Comparison of ENCODE assay signal across 11 mouse cellular contexts in the genomic region with DNA sequence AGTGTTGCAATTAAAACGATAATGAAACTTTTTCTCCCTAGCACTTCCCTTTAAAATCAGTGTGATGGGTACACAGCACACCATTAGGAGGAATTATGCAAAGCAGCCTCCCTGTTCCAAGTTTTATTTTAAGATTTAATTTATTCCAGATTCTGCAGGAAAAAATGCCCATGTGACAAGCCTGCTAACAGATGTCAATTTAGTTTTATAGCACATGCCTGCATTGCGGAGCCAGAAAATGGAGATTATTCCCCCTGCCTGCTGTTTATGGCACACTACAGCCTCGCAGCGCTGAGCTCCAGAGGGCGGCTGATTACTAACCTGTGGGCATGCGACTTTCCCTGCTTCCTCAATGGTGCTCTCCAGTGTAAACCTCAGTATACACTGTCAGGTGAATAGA.
DNase-seq lines count a peak whose midpoint lies in the region; ATAC-seq lines count a peak whose summit lies in the region.
"Had no signal": no experiment of that assay in that cellular context is flagged by ENCODE, and none has a peak within 500 bp of the region (broad histone marks: within the 10 kb centered on the region; RNA-seq: fewer than 3 reads in every experiment).

No protein-coding gene starts in this region.

- no peak overlapping the region for H3K4me2 ChIP-seq in neural tube, embryonic 12.5 days (replicated peaks)
- H3K4me2 ChIP-seq in hindbrain, embryonic 16.5 days (ENCODE audit: low read length), result no peak overlapping the region
- no peak overlapping the region for H3K4me2 ChIP-seq in limb, embryonic 11.5 days (ENCODE audit: low read depth, severe bottlenecking)

- WGBS in neural tube, embryonic 12.5 days, result 37% methylated on average over 6 of the region's 6 CpGs
- WGBS in hindbrain, embryonic 16.5 days, result 47% methylated on average over 6 of the region's 6 CpGs
- WGBS in limb, embryonic 11.5 days, result 17% methylated on average over 6 of the region's 6 CpGs

- no peak overlapping the region for H3K9ac ChIP-seq in neural tube, embryonic 12.5 days
- H3K9ac ChIP-seq in hindbrain, embryonic 16.5 days (ENCODE audit: low read depth, low read length), result no peak overlapping the region
- no peak overlapping the region for H3K9ac ChIP-seq in limb, embryonic 11.5 days (ENCODE audit: low read length)

- H3K27ac ChIP-seq in neural tube, embryonic 12.5 days, result no peak overlapping the region
- H3K27ac ChIP-seq in hindbrain, embryonic 16.5 days (ENCODE audit: low read depth, low read length), result no peak overlapping the region
- no peak overlapping the region for H3K27ac ChIP-seq in limb, embryonic 11.5 days (replicated peaks; ENCODE audit: low read depth, low read length)
- H3K27ac ChIP-seq: heart, embryonic 10.5 days had no signal

- no peak overlapping the region for H3K4me3 ChIP-seq in neural tube, embryonic 12.5 days
- H3K4me3 ChIP-seq in hindbrain, embryonic 16.5 days (ENCODE audit: low read length), result no peak overlapping the region
- no peak overlapping the region for H3K4me3 ChIP-seq in limb, embryonic 11.5 days (ENCODE audit: low read depth, low read length)
- H3K4me3 ChIP-seq: heart, embryonic 10.5 days had no signal

- no peaks in the 10 kb centered on the region for H3K27me3 ChIP-seq in neural tube, embryonic 12.5 days (replicated peaks)
- H3K27me3 ChIP-seq in hindbrain, embryonic 16.5 days (replicated peaks; ENCODE audit: control insufficient read depth, insufficient read depth, low read length), result no peaks in the 10 kb centered on the region
- no peaks in the 10 kb centered on the region for H3K27me3 ChIP-seq in limb, embryonic 11.5 days (ENCODE audit: control insufficient read depth, insufficient read depth, low read length)

- intact Hi-C loops in gastrocnemius, postnatal 36 days (cut with DNase I), result no loop called here

- H3K9me3 ChIP-seq in neural tube, embryonic 12.5 days, result no peaks in the 10 kb centered on the region
- no peaks in the 10 kb centered on the region for H3K9me3 ChIP-seq in hindbrain, embryonic 16.5 days (ENCODE audit: control insufficient read depth, low read length)
- H3K9me3 ChIP-seq in limb, embryonic 11.5 days (ENCODE audit: control insufficient read depth, low read length), result no peaks in the 10 kb centered on the region
- H3K9me3 ChIP-seq: heart, embryonic 10.5 days had no signal

- H3K36me3 ChIP-seq in neural tube, embryonic 12.5 days, result no peaks in the 10 kb centered on the region
- H3K36me3 ChIP-seq in hindbrain, embryonic 16.5 days (ENCODE audit: control insufficient read depth, insufficient read depth, low read length), result no peaks in the 10 kb centered on the region
- H3K36me3 ChIP-seq in limb, embryonic 11.5 days (ENCODE audit: control insufficient read depth, insufficient read depth, low read length), result no peaks in the 10 kb centered on the region
- H3K36me3 ChIP-seq: heart, embryonic 10.5 days had no signal

- no peak for DNase-seq in neural tube, embryonic 10.5 days (ENCODE audit: extremely low spot score, low spot score)
- peak; percentile 68 for DNase-seq in limb, embryonic 11.5 days (ENCODE audit: low spot score)
- peak; percentile 86 for DNase-seq in telencephalon, adult 2 months (ENCODE audit: low read depth, low spot score)
- DNase-seq in gastrocnemius, postnatal 36 days, result no peak
- no peak for DNase-seq in adrenal gland, postnatal 14 days
- DNase-seq: cerebellum, adult 11 months had no signal

- ATAC-seq in neural tube, embryonic 12.5 days (ENCODE audit: low FRiP score, low read depth), result peak; percentile 53; the same call in 1 of the 2 replicates
- peak; percentile 80 for ATAC-seq in hindbrain, embryonic 16.5 days
- ATAC-seq in limb, embryonic 11.5 days (ENCODE audit: insufficient number of reproducible peaks, low FRiP score, low TSS enrichment, low read depth), result peak; percentile 60; the same call in 1 of the 2 replicates
- ATAC-seq: activated CD4-positive, CD25-positive, alpha-beta regulatory T cell, adult 4 months; intestine, embryonic 16.5 days had no signal

- H3K4me1 ChIP-seq in neural tube, embryonic 12.5 days, result no peaks in the 10 kb centered on the region
- no peaks in the 10 kb centered on the region for H3K4me1 ChIP-seq in hindbrain, embryonic 16.5 days (ENCODE audit: control insufficient read depth, insufficient read depth, low read depth, low read length)
- peaks cover 12% of the 10 kb centered on the region for H3K4me1 ChIP-seq in limb, embryonic 11.5 days (ENCODE audit: control insufficient read depth, insufficient read depth, low read length)

Comparison
In these comparisons a context has a peak if more than half of its experiments do, and no peak if none do; other contexts are left out.
1. DNase-seq: peak in limb, embryonic 11.5 days (single experiment) and telencephalon, adult 2 months (single experiment); none in neural tube, embryonic 10.5 days (single experiment), gastrocnemius, postnatal 36 days (0 of 2) and adrenal gland, postnatal 14 days (single experiment).
2. Peak in every context shown above with its lines, with median percentiles within 50 percentile points of each other: ATAC-seq.